Mouse (Mus musculus): Measurements from ENCODE around the gene Gm4553.
"Not testable (repeated sequence)": the region's sequence is repeated elsewhere in the genome, so short reads cannot be mapped to it uniquely, and the experiment has no call there.

Gm4553 gene

GRCm38 (mm10) chr7:142135934-142136333, 29.6 kb downstream of the Gm4553 start, which contains the start of gene Gm39115:
TSS of gene Gm39115 (minus strand) at chr7:142136034.
- DNase-seq (ENCODE audit: low read depth, low spot score), result not testable (repeated sequence)

DNA sequence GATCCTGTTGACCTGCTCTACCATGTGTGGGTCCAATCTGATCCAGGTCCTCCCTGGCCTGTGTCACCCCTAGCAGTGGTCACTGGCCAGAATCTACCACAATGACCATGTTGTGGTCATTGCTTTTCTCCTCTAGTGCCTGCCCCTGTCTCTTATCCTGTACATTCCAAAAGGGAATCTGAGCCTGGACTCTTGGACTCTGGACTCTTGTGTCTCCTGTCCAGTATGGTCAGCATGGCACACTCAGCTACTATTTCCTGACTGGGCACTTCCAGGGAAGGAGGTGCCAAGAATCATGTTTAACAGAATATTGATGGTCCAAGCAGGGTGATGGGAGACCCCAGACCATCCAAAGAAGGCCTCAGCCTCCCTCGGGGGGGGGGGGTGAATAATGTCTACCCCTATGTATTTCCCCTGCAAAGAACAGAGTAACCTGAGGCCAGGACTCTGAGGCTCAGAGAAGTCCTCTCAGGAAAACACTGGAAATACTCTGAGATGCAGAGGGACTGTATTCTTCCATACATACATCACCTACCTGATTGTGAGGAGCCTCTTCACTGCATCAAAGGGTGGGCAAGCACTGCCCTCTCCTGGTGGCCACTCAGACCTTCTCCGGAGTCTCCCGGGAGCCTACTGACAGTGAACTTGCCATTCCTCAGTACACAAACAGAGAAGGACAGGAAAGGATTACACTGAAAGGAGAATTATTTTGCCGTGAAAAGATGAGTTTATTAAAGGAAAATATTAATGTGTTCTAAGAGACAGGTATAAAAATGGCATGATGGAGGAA, 31.1 kb downstream of the Gm4553 start:
- no peak for DNase-seq (ENCODE audit: low read depth, low spot score)

GRCm38 (mm10) chr7:142128843-142129242, 36.7 kb downstream of the Gm4553 start:
- DNase-seq (ENCODE audit: low read depth, low spot score), result no peak

- not testable (repeated sequence) for DNase-seq (ENCODE audit: low read depth, low spot score)
Observed at GRCm38 (mm10) chr7:142120629-142121028, 44.9 kb downstream of the Gm4553 start, which contains the start of gene Gm45618. TSS of gene Gm45618 (minus strand) at chr7:142120729.

GRCm38 (mm10) chr7:142119632-142120031, 45.9 kb downstream of the Gm4553 start:
- no peak for DNase-seq (ENCODE audit: low read depth, low spot score)

Data from brain, embryonic 18.5 days (tissue).